Mouse (Mus musculus) G1E-ER4 (cell line): ENCODE results near the gene Zfp507. TPM values are rescaled to one million over a fixed set of nuclear protein-coding genes. Genes with fewer than 3 reads are reported as not detected.

Experiments used
- GATA1 ChIP-seq: IDR thresholded peaks from one replicate; pipeline ENCODE4 v1.8.0; 2012; ENCODE audit warnings: low read length, inconsistent platforms
- polyA plus RNA-seq: library from polyadenylated mRNA; stranded (reverse); fragments of >175 nt; gene quantifications from 2 replicates; pipeline ENCODE4 v1.2.3, GENCODE M21; 2012

The Zfp507 gene
- polyA plus RNA-seq, 1 experiment = 26.1 TPM

DNA sequence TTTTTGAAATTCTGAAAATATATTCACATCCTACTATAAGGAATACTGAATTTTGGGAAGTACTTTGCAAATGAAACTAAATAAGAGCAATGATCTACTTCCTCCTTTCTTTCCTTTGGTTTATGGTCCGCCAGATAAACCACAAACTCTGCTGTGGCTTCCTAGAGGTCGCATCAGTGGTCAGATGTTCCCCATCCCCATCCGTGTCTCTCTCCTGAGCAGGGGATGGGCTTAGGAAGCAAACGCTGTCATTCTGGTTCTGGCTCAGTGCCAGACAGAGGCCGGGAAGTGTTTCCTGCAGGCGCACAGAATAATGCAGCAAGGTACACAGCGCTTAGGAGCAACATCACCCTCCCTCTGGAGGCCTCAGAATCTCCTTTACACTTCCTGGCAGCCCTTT, 6.7 kb downstream of the Zfp507 start:
- peak; percentile 65 for TF ChIP-seq GATA1

DNA sequence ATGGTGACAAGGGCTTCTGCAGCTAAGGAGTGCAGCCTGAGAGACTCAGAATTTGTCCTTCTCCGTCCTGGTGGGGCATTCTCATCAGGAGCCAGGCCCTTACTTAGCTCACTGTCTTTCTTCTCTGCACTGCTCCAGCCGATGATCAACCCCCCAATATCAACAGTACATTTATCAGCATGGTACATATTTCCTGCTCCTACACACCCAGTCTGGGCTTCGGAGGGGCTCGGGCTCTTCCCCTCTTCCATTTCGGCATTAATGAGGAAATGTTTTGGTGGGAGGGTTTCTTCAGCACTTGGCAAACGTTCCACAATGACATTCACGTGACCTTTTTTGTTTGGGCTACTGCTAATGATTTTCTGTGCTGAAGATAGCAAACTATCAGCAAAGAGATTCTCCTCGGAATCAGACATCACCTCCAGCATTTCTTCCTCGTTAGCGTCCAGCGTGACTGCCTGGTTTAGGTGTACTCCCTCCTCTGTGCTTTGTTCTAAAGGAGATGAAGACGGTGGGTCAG, 8.6 kb downstream of the Zfp507 start:
- TF ChIP-seq GATA1 = no peak

DNA sequence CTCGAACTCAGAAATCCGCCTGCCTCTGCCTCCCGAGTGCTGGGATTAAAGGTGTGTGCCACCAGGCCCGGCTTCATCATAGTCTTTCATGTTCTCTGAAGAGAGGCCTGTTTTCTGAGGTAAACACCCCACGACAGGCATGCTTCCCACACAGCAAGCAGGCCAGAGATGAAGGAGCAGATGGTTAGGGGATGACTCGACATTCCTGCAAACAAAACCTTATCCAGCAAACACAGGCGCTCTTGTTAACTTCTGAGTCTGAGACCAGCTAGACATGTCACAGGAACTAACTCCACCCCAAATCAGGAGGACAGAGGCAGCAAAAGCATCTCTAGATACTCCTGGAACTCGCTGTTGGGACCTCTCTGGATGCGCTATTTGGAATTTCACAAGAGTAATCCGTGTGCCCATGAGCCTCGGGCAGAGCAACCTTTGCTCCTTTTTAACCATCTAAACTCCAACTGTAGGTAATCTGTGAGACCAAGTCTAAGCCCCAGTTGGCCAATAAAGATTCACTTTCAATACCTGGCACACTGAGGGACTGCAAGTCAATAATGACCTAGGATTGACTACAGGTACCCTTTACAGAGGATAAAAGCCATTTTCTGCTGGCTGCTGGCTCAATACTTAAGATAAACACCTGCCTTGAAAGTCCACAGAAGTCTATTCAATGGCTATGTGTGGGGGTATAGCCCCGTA, 10.5 kb downstream of the Zfp507 start:
- TF ChIP-seq GATA1 = no peak

DNA sequence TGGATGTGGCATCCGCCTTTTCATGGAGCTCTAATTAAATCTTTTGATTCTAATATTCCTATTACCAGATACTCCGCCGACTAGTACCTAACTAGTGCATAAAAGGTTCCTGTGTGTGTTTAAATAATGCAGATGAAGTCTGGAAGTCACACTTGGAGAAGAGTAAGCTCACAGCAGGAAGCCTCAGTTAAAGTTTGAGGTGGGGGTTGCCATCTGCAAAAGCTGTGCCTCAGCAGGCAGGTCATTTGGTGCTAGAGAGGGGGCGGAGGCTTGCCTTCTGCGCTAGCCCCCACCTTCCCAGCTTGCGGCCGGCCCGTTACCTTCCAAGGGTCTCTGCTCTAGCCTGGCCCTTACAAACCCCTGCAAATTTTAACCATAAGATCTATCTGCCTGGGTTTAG, 11.9 kb downstream of the Zfp507 start:
- TF ChIP-seq GATA1 = no peak

DNA sequence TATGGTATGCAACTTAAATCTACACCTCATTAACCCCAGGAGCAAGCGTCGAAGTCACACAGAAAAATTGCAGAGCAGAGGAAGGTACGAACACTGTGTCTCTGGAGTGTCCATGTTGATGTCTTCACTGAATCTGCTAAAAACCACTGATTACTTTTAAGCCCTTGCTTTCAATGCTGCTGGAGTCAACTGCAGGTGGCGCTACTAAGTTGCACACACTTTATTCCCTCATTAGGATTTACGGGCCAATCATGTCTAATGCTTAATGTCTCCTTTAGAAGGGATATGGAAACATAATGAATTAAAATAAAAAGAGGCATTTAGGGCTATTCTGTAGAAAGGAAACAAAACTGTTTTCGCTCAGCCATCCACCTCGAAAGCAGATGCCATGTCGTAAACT, 12.6 kb downstream of the Zfp507 start:
- TF ChIP-seq GATA1 = no peak

DNA sequence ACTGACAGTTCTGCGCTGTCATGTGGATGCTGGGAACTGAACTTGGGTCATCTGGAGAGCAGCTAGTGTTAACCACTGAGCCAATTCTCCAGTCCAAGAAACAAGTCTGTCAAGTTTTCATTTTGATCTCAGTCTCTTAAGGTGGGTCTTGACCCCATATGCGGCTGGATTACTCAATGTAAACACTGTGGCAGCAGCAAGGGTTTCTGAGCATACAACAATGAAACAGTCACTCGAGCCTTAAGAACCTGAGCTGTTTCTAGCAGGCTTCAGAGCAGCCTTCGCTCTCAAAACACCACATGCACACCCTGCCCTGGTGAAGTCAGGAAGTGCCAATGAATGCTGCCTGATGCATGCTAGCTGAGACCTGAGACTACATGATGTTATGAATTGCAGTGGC, 17.2 kb downstream of the Zfp507 start:
- TF ChIP-seq GATA1 = no peak

DNA sequence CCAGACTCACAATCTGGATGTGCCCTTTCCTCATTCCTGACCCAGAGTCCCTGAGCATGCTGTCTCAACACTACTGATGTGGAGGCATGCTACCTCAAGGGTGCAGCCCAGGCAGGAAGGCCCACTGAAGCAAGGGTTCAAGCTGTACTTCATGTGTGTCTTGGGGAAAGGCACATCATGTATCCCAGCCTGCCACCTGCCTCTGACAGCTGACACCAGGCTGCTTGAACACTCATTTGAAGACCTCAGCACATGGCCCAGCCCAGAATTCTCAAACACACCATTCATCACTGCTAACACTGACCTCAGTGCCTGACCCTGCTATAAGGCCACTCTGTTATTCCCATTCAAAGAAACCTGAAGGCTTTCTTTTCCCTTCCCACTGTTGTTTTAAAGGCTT, 20.6 kb downstream of the Zfp507 start:
- TF ChIP-seq GATA1 = no peak

DNA sequence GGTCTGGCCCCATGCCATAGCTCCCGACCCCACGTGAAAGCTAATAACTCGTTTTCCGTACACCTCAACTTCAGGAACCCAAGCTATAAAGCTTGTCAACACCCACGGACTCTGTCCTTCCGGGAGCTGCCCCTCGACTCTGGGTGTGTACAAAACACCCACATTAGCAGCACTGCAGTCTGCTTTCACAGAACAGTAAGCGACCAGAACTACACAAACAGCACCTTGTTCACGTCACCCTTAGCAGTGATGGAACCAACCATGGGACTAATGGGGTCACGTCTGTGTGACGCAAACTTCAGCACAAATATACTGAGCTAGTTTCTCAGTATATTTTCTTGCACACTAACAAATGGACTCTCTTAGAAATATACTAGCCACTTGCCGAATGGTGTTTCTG, 28.7 kb downstream of the Zfp507 start:
- no peak for TF ChIP-seq GATA1

DNA sequence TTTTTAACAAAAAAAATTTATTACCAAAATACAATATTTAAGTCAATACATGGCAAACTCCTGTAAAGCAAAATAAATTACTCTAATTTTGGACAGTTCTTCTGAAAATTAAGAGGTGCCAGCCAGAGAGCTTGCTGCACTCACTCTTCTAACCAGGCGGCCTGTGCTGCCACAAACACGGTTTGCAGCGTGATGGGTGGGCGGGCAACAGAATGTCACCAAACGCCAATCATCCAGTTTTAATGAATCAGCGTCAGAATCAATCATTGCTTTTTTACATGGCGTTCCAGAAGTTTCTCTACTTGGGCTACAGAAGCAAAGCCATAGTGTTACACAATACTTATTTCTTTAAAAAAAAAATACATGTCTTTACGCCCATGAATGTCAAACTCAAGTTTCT, 30.5 kb downstream of the Zfp507 start:
- no peak for TF ChIP-seq GATA1

DNA sequence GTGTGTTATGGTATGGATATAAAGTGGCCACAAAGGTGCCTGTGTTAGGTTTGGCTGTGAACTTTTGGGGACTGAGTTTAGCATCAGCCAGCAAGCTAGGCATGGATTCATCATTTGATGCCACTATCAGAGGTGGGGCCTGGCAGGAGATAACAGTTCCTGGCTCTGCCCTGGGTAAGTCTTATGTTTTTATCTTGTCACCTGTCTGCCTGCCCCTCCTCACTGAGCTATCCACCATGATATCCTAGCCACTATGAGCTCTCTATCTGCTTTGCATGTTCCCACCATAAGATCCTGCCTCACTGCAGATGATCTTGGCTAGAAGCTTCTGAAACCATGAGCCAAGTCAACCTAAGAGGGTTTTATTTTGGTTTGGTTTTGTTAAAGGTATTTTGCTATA, 31.7 kb downstream of the Zfp507 start:
- no peak for TF ChIP-seq GATA1

DNA sequence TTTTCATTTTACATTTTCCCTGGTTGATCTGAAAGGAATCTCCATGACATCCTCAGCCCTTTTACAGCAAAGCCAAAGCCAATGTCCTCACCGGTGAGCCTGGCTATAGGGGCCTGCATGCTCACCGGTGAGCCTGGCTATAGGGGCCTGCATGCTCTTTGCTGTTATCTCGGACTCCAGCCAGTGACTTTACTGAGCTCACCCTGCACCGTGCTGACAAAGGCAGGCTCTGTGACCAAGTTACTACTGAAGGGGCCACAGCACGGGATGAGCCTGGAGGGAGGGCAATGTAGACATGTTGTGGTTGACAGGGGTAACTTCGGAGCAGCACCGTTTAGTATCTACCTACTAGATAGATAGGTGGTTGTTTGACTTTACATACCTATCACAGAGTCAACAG, 32.7 kb downstream of the Zfp507 start:
- TF ChIP-seq GATA1 = no peak

DNA sequence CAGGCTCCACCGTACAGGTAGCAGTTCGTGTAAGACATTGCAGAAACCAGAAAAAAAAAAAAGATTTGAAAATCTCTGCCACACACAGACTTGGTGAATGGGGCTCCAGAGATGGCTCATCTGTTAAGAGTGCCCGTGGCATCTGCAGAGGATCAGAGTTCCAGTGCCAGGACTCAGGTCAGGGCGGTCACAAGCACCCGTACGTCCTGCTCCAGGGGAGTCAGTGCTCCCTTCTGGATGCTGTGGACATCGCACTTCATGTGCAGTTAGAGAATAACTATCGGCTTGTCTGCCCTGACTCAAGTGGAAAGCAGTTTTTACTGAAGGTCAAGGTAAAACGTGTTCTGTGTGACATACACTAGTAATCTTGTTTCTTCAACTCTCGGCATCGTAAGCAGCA, 38.3 kb downstream of the Zfp507 start:
- TF ChIP-seq GATA1 = no peak

DNA sequence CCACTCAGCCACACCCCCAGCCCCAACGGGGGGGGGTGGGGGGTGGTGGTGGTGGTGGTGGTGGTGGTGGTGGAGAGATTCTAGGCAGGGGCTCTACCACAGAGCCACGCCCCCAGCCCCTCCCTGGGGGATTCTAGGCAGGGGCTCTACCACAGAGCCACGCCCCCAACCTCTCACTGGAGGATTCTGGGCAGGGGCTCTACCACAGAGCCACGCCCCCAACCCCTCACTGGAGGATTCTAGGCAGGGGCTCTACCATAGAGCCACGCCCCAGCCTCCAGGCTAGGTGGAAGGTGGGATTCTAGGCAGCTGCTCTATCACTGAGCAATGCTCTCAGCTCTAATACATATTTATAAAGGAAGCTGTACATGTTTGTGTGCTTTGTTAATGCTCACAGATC, 41.0 kb downstream of the Zfp507 start:
- no peak for TF ChIP-seq GATA1

DNA sequence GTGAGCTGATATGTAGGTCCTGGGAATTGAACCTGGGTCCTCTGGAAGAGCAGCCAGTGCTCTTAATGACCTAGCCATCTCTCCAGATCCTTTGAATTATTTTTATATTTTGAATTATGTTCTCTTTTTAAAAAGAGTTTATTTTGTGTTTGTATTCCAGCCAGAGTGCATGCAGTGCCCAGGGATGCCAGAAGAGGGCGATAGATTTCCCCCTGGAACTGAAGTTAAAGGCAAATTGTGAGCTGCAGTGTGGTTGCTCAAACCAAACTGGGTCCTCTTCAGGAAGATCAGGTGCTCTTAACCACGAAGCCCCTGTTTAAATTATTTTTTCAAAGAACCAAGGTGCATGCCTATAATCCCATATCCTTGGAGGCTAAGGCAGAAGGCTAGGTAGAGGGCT, 43.2 kb downstream of the Zfp507 start:
- no peak for TF ChIP-seq GATA1

DNA sequence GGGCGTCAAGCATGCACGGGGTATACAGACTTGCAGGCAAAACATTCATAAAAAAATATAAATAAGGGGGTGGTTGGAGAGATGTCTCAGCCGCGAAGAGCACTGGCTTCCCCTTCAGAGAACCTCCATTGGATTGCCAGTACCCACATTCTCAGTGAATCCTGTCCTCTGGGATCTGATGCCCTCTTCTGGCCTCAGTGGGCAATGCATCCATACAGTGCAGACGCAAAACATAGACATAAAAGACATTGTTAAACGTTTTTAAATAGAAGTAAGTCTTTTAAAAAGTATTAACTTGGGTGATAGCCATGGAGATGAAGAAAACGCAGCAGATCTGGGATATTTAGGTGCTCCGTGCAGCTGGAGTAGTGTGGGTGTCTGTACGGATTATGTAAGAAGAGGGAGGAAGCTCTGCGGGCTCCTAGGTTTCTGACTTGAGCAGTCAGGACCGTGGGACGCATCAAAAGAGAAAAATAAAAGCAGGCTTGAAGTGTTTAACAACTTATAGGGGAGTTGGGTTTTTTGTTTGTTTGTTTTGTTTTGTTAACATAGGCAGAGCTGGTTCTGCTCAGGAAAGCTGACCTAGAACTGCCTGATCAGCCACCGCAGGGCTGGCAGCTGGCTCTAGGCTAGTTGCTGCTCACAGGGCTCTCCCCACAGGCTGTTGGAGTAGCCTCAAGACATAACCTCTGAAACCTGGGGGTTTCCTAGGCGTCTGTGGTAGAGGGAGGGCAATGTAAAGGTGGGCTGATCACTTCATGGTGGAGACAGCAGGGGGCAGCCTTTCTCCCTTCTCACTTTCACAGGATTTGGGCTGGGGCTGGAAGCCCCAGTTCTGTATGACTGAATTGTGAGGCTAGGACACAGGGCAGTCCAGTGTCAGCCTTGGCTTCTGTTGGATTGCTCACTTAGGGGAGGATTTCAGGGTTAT, 46.0 kb downstream of the Zfp507 start:
- TF ChIP-seq GATA1 = no peak

DNA sequence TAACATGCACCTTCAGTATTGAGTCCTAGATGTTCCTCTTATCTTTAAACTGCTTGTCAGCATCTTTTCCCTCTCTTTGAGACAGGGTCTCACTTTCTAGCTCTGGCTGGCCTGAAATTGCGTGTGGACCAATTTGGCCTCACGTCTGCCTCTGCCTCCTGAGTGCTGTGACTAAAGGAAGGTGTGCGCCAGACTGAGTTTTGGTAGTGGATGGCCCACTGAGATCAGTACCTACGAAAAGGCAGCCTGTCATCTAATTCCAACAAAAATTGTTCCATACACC, 48.0 kb downstream of the Zfp507 start:
- no peak for TF ChIP-seq GATA1
